Mouse (Mus musculus) ES-E14 (cell line): ENCODE results near the gene Rbfox1.

Source experiments
- CHD2 ChIP-seq: IDR thresholded peaks from 2 replicates; pipeline ENCODE4 v1.6.1; 2014; ENCODE audit warnings: mild to moderate bottlenecking, low read depth, low read length, inconsistent platforms
- HCFC1 ChIP-seq: IDR thresholded peaks from 2 replicates; pipeline ENCODE4 v1.6.1; 2012; ENCODE audit warnings: low read length, inconsistent platforms, borderline replicate concordance; ENCODE audit not compliant: insufficient read depth
- ZNF384 ChIP-seq: IDR thresholded peaks from 2 replicates; pipeline ENCODE4 v1.6.1; 2012; ENCODE audit warnings: low read depth, low read length, inconsistent platforms

DNA sequence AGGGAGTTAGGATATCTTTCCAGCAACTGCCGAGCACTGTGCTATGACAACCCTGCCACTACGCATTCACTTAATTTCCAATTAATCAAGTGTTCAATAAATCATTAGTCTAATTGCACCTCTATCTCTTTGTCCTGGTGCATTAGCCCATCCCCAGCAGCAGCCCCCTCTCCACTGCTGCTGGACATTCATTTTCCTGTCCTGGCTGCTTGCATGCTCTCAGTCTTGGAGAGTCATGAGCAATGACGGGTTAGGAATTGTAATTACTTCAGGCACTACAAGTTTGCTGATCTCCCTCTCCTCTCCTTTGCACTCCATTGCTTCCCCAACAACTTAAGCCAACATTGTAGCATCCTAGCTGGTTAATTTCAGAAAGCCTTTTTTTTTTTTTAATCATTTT, 646.3 kb downstream of the Rbfox1 start:
- TF ChIP-seq CHD2: no peak
- no peak for TF ChIP-seq ZNF384
- no peak for TF ChIP-seq HCFC1
